Mouse (Mus musculus): ENCODE data around the gene Rnf7. TPM values are rescaled to one million over a fixed set of nuclear protein-coding genes. Genes with fewer than 3 reads are reported as not detected.

Gene Rnf7
- polyA plus RNA-seq (2015; fragmentation: Nextera tagmentation; extraction: Ambion mirVana): 221 and 232 TPM in 2 replicates

DNA sequence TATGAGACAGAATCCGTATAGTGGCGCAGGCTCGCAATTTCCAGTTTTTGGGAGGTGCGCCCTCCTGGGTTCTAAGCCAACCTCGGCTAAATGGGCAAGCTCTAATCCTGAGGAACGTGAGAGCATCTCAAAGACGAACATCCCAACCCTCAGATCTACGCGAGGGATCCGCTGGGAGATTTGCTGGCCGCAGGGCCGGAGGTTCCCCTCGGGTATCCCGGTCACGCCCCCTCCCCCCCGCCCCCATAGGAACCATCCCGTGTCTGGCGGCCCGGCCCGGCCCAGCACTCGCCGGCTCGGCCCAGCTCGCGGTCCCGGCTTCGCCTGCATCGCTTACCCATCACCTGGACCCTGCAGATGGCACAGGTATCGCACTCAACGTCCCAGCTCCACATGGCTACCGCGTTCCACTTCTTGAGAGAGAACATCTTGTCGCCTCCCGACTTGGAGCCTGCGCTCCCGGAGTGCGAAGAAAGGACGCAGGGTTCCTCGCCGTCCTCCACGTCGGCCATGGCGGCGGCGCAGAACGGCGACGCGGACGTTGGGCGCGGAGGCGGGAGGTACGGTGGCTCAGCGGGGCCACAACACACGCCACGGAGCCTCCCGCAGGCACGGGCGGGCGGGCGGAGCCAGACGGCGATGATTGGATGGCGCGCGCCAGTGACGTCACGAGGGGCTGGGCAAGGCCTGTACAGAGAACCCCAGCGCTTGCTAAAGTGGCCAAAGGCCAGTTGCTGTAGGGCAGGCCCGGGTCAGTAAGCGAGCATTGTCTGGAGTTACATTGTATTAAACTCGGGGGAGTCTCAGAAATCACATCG lies at the start of gene Rnf7:
TSS of gene Rnf7 (minus strand) at position 605 of the 818 bp plus-strand sequence.

DNA sequence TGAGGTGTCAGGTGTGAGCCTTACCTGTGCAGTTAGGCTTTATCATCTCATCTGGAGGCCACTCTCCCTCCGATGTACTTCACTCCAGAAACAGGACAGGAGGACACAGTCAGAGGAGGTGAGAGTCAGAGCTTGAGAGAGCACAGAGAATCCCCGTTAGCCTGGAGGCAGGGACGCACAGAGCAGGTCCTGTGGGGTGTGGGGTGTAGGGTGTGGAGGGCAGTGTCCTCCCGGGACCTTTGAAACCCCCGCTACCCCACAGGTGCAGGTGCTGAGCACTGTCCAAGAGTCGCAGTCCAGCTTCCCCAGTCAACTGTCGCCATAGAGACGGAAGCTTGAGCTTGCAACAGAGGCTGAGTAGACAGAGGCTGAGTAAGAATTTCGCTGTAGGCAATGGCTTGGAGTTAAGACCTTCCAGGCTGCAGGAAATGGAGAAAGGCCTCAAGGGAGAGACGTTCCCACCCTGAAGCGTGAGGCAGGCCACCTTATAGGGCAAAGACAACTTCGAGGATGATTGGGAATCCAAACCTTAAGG lies 46.6 kb upstream of the Rnf7 start, which contains the start of gene Gm28729:
TSS of gene Gm28729 (minus strand) at position 293 of the 535 bp plus-strand sequence.

Other genes with a start within 250 kb of the Rnf7 start
- 167 and 178 TPM in 2 replicates for gene Atp1b3, start 114.2 kb downstream of the Rnf7 start, polyA plus RNA-seq (2015; fragmentation: Nextera tagmentation; extraction: Ambion mirVana)
- gene Gm28729, start 46.6 kb upstream of the Rnf7 start, polyA plus RNA-seq (2015; fragmentation: Nextera tagmentation; extraction: Ambion mirVana): not detected in 2 replicates
- gene Rasa2, start 152.9 kb upstream of the Rnf7 start, polyA plus RNA-seq (2015; fragmentation: Nextera tagmentation; extraction: Ambion mirVana): 7.8 and 11.3 TPM in 2 replicates

Data from adrenal gland, postnatal 0 days (tissue).